Mouse (Mus musculus) E14TG2a.4 (cell line): ENCODE data around the gene Dapk2.

ENCODE experiments used
- H3K27me3 ChIP-seq: 2 replicates; pipeline ENCODE4 v1.6.1; 2014; ENCODE audit warnings: low read length, control low read depth; ENCODE audit not compliant: insufficient read depth
- H3K36me3 ChIP-seq: 2 replicates; pipeline ENCODE4 v1.6.1; 2014; ENCODE audit warnings: low read length, control low read depth; ENCODE audit not compliant: insufficient read depth
- H3K4me1 ChIP-seq: replicated peaks from 2 replicates; pipeline ENCODE4 v1.6.1; 2014; ENCODE audit warnings: low read depth, low read length, control low read depth
- H3K4me3 ChIP-seq: replicated peaks from 2 replicates; pipeline ENCODE4 v1.5.1; 2014; ENCODE audit warnings: mild to moderate bottlenecking, low read length
- H3K9me3 ChIP-seq: 2 replicates; pipeline ENCODE4 v1.6.1; 2014; ENCODE audit warnings: low read length, control low read depth
- CTCF ChIP-seq: conservative IDR thresholded peaks from 2 replicates; pipeline ENCODE4 v1.5.1; 2014; ENCODE audit warnings: low read length
- NANOG ChIP-seq: IDR thresholded peaks from 2 replicates; pipeline ENCODE4 v1.6.1; 2014; ENCODE audit warnings: borderline replicate concordance, low read length, mixed read lengths
- POU5F1 ChIP-seq: IDR thresholded peaks from 2 replicates; pipeline ENCODE4 v1.6.1; 2014; ENCODE audit warnings: low read length, borderline replicate concordance

Dapk2 gene

GRCm38 (mm10) chr9:66183023-66183422, 25.0 kb downstream of the Dapk2 start:
- H3K9me3 ChIP-seq = no peaks in the 10 kb centered on the region
- H3K4me3 ChIP-seq = no peak overlapping the region
- H3K36me3 ChIP-seq = no peaks in the 10 kb centered on the region
- peaks cover 28% of the 10 kb centered on the region for H3K27me3 ChIP-seq
- TF ChIP-seq NANOG (no peak), POU5F1 (no peak), CTCF (no peak)
- peaks cover 32% of the 10 kb centered on the region for H3K4me1 ChIP-seq

- no peak overlapping the region for H3K4me3 ChIP-seq
- peaks cover 32% of the 10 kb centered on the region for H3K4me1 ChIP-seq
- TF ChIP-seq CTCF (no peak), POU5F1 (no peak), NANOG (no peak)
- H3K9me3 ChIP-seq = no peaks in the 10 kb centered on the region
- H3K36me3 ChIP-seq = no peaks in the 10 kb centered on the region
- H3K27me3 ChIP-seq = peaks cover 27% of the 10 kb centered on the region
These were observed 26.5 kb downstream of the Dapk2 start for GRCm38 (mm10) chr9:66184572-66184971.

GRCm38 (mm10) chr9:66186426-66186825, 28.4 kb downstream of the Dapk2 start:
- no peak overlapping the region for H3K4me3 ChIP-seq
- peaks cover 26% of the 10 kb centered on the region for H3K4me1 ChIP-seq
- H3K9me3 ChIP-seq = no peaks in the 10 kb centered on the region
- no peak for TF ChIP-seq NANOG
- TF ChIP-seq POU5F1 = no peak
- no peak for TF ChIP-seq CTCF
- peaks cover 23% of the 10 kb centered on the region for H3K27me3 ChIP-seq
- no peaks in the 10 kb centered on the region for H3K36me3 ChIP-seq

DNA sequence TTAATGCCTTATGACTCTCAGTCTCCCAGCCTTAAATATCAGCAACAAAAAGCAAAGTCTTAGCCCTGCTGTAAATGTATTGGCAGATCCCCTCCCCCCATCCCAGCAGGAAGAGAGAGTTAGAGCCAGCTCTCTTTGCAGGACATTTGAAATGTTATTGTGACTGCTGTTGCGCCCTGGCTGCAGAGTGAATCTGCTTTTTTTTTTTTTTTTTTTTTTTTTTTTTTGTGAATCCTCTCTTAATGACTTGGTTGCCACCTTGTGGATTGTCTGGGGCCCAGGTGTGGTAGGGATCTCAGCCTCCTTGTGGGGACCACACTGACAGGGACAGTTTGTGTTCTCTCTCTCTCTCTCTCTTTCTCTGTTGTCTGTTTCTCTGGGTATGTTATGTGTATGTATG, 31.0 kb downstream of the Dapk2 start:
- Histone ChIP-seq H3K36me3 (no peaks in the 10 kb centered on the region), H3K27me3 (peaks cover 15% of the 10 kb centered on the region), H3K4me3 (no peak overlapping the region), H3K4me1 (peaks cover 10% of the 10 kb centered on the region), H3K9me3 (no peaks in the 10 kb centered on the region)
- TF ChIP-seq POU5F1 (no peak), NANOG (no peak), CTCF (no peak)

DNA sequence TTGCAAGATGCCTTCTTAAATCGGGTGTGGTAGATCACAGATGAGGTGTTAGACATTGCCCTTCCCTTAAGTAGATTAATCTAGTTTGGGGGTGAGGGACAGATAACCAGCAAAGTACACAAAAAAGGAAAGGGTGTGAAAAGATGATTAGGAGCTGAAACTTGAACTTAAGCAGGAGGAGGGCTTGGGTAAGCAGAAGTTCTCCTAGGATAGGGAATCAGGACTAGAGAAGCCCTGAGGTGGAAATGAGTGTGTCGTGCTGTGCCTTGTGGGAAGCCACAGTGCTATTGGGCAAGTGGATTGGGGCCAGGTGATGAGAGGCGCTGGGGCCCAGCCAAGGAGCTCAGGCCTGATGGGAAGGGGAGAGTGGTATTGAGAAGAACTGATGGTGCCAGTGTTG, 36.0 kb downstream of the Dapk2 start:
- no peaks in the 10 kb centered on the region for H3K36me3 ChIP-seq
- H3K4me1 ChIP-seq = no peaks in the 10 kb centered on the region
- no peak for TF ChIP-seq CTCF
- TF ChIP-seq POU5F1 = no peak
- TF ChIP-seq NANOG = no peak
- H3K27me3 ChIP-seq = peaks cover 11% of the 10 kb centered on the region; the same call in 1 of the 2 replicates
- H3K4me3 ChIP-seq = no peak overlapping the region
- no peaks in the 10 kb centered on the region for H3K9me3 ChIP-seq

- TF ChIP-seq CTCF = no peak
- TF ChIP-seq NANOG = no peak
- no peak for TF ChIP-seq POU5F1
- no peaks in the 10 kb centered on the region for H3K4me1 ChIP-seq
- H3K36me3 ChIP-seq = no peaks in the 10 kb centered on the region
- H3K4me3 ChIP-seq = no peak overlapping the region
- peaks cover 20% of the 10 kb centered on the region for H3K27me3 ChIP-seq
- no peaks in the 10 kb centered on the region for H3K9me3 ChIP-seq
These were observed 38.5 kb downstream of the Dapk2 start for GRCm38 (mm10) chr9:66196561-66196960.

GRCm38 (mm10) chr9:66198533-66198932, 40.5 kb downstream of the Dapk2 start:
- H3K4me3 ChIP-seq = no peak overlapping the region
- no peak for TF ChIP-seq POU5F1
- TF ChIP-seq NANOG = no peak
- no peak for TF ChIP-seq CTCF

DNA sequence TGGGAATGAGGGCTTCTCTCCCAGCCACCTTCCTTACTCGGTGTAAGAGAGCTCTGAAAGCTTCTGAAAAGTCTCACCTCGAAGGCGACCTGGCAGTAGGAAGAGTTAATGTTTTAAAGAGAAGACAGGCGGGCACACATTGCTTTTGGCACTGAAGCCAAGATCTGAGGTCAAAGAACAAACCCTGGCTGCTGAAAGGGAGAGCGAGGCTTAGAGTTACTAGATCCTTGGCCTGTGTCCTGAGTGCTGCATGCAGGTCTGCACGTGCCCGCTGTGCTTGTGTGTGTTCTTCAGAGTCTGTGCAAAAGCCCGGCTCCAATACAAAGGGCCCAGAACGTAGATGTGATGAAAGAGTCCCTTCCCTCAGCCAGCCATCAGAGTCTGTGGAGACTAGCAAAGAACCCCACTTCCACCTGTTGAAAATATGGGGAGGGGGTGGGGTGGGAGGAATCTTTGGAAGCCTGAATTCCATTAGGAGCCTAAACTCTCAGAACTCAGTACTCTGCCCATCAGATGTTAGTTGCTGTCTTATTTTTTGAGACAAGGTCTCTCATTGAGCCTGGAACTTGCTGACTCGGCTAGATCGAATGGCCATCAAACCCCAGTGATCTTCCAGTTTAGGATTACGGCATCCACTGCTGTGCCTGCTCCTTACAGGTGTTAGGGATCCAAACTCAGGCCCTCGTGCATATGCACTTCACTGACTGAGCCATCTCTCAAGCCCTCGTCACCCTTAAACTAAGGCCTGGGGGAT, 41.8 kb downstream of the Dapk2 start:
- Histone ChIP-seq H3K9me3 (no peaks in the 10 kb centered on the region), H3K4me1 (no peaks in the 10 kb centered on the region), H3K4me3 (no peak overlapping the region), H3K27me3 (peaks cover 16% of the 10 kb centered on the region), H3K36me3 (no peaks in the 10 kb centered on the region)
- TF ChIP-seq CTCF (no peak), POU5F1 (no peak), NANOG (no peak)

More at GRCm38 (mm10) chr9:66198533-66198932, 40.5 kb downstream of the Dapk2 start:
- Histone ChIP-seq H3K9me3 (no peaks in the 10 kb centered on the region), H3K27me3 (peaks cover 16% of the 10 kb centered on the region), H3K36me3 (no peaks in the 10 kb centered on the region), H3K4me1 (no peaks in the 10 kb centered on the region)
